Mouse (Mus musculus): Measurements from ENCODE around the gene Ttyh1.

Gene Ttyh1

GRCm38 (mm10) chr7:4178438-4178837 is 59.2 kb downstream of the Ttyh1 start:
- no peak for DNase-seq (ENCODE audit: low read depth)

Data from induced T-regulatory cell, adult 2 months (primary cell).